Comparison of ENCODE assay signal across 8 mouse cellular contexts in genomic region chr2:68471759-68472550, GRCm38 (mm10). TPM values are rescaled to one million over a fixed set of nuclear protein-coding genes. Genes with fewer than 3 reads are reported as not detected.
A peak's percentile ranks its signal among the peaks of the same experiment; 100 is the strongest.
DNase-seq lines count a peak whose midpoint lies in the region; ATAC-seq and TF ChIP-seq lines count a peak whose summit lies in the region.

Stk39 (minus strand) TSS chr2:68472268.

- no peak for TF ChIP-seq CTCF in cerebellum, adult 2 months (IDR thresholded peaks at IDR 0.05; ENCODE audit: borderline replicate concordance, insufficient read depth, low read depth, low read length)

- H3K27ac ChIP-seq in cerebellum, adult 2 months (ENCODE audit: insufficient read depth, low read length), result peak within 1 kb of the TSS; percentile 78
- H3K27ac ChIP-seq in lung, embryonic 15.5 days, result peak within 1 kb of the TSS; percentile 94

- peak within 1 kb of the TSS; percentile 77 for H3K4me3 ChIP-seq in cerebellum, adult 2 months (replicated peaks; ENCODE audit: insufficient read depth, low read depth, low read length)
- H3K4me3 ChIP-seq in lung, embryonic 15.5 days, result peak within 1 kb of the TSS; percentile 79

- H3K27me3 ChIP-seq in cerebellum, adult 2 months (ENCODE audit: control insufficient read depth, insufficient read depth, low read length), result no peaks in the 10 kb centered on the region
- no peaks in the 10 kb centered on the region for H3K27me3 ChIP-seq in lung, embryonic 15.5 days

- H3K9ac ChIP-seq in lung, embryonic 15.5 days, result peak within 1 kb of the TSS; percentile 82

- no peak for TF ChIP-seq POLR2A in cerebellum, adult 2 months (IDR thresholded peaks at IDR 0.05; ENCODE audit: borderline replicate concordance, insufficient read depth, low read length)

- H3K36me3 ChIP-seq in lung, embryonic 15.5 days, result no peaks in the 10 kb centered on the region

- WGBS in cerebellum, adult 2 months, result 1% methylated on average over 84 of the region's 99 CpGs
- under 1% methylated on average over 77 of the region's 99 CpGs for WGBS in lung, embryonic 15.5 days

- peaks cover 4% of the 10 kb centered on the region for H3K4me1 ChIP-seq in cerebellum, adult 2 months (ENCODE audit: control insufficient read depth, insufficient read depth, low read length)
- peaks cover 25% of the 10 kb centered on the region for H3K4me1 ChIP-seq in lung, embryonic 15.5 days

- DNase-seq in Muller cell, postnatal 12 days (ENCODE audit: inconsistent ontology term), result peak; percentile 86
- peak; percentile 82 for DNase-seq in cerebellum, adult 2 months
- DNase-seq in frontal cortex, adult 2 months (ENCODE audit: extremely low spot score in 1 of 2, low spot score in 1 of 2), result peak; percentile 33 to 60
- DNase-seq in layer of hippocampus, adult 8-10 months (ENCODE audit: low spot score in 2 of 2), result peak; percentile 31 to 45
- peak; percentile 76 for DNase-seq in ovary, postnatal 14 days (ENCODE audit: low spot score)
- DNase-seq in thymus, postnatal 4 days, result peak; percentile 85

- peak; percentile 46 to 54 for ATAC-seq in hematopoietic stem cell, adult 5-6 weeks (replicated peaks in 1 of 2; ENCODE audit: insufficient read depth in 1 of 2, low FRiP score in 2 of 2, low TSS enrichment in 1 of 2, low read depth in 1 of 2, poor library complexity in 2 of 2, severe bottlenecking in 2 of 2)
- peak; percentile 83 for ATAC-seq in lung, embryonic 15.5 days (ENCODE audit: borderline replicate concordance, extremely low read depth, low FRiP score, low TSS enrichment)

- H3K9me3 ChIP-seq in lung, embryonic 15.5 days, result no peaks in the 10 kb centered on the region

- H3K4me2 ChIP-seq in lung, embryonic 15.5 days, result peak within 1 kb of the TSS; percentile 95

RNA-seq across cellular contexts. Expression of gene Stk39, which starts in this region (rescaled TPM):
- 47.9 and 49.8 TPM in 2 replicates for polyA plus RNA-seq in cerebellum, adult 2 months (2012; rRNA removed)
- 37.2 and 38.1 TPM in 2 replicates for polyA plus RNA-seq in frontal cortex, adult 2 months (2012; rRNA removed)
- total RNA-seq in hematopoietic stem cell, adult 5-6 weeks (2017), result 9.1 and 11.0 TPM in 2 replicates
- 10 to 100 TPM; 66.7 to 76.9 (median 76.1) TPM for total RNA-seq in layer of hippocampus, adult 8-10 months (2022)
- 19.3 and 19.4 TPM in 2 replicates for polyA plus RNA-seq in lung, embryonic 15.5 days (2015; fragmentation: Nextera tagmentation; extraction: Ambion mirVana)

Comparison
In these comparisons a context has a peak if more than half of its experiments do, and no peak if none do; other contexts are left out.
1. Peak in every context shown above with its lines: DNase-seq, ATAC-seq, H3K4me3 ChIP-seq and H3K27ac ChIP-seq.